Mouse (Mus musculus) embryo, embryonic 9.5 days (tissue): ENCODE results near the gene Sst.
"Not testable (repeated sequence)": the region's sequence is repeated elsewhere in the genome, so short reads cannot be mapped to it uniquely, and the experiment has no call there.

ENCODE experiments used
- DNase-seq: peaks from one replicate; pipeline ENCODE4 v3.0.0-alpha.2; 2017; ENCODE audit errors: extremely low spot score

Sst gene

GRCm38 (mm10) chr16:23890636-23891035 lies at the start of gene Sst:
Gene Sst, minus strand, starts transcription at chr16:23890958.
- DNase-seq: no peak

DNA sequence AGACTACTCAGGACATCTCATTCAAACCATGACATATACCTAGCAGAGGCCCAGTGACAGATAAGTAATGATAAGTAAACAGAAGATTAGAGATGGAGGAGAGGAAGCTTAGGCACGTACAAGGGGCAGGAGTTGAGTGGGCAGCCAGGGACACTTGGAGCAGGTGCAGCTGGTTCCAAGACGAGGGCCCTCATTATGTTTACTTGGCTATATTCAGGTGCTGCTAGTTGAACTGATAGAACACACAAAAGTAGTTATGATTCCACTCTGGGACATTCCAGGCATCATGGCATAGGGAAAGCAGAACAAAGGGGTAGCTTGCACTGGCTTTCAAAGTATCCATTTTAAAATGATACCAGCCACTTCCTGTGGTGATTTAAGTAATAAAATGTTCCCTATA lies 43.6 kb upstream of the Sst start:
- DNase-seq: no peak

DNA sequence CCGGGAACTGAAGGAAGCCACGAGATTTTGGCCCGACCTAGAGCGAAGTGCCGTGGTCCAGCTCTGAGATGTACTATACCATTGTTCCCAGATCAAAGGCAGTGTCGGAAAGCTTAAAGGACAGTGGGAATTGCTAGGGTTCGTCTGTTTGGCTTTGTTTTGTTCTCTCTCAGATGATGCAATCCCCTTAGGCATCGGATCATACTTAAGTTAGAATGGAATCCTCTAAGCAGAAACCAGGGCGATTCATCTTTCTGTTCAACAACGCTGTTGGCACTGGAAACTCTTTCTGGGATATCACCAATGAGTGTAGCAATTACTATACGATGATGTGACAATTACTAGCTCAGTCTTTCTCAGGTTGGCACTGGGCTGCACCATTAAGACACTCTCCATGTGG lies 41.5 kb upstream of the Sst start, which contains the start of gene Rtp2:
Gene Rtp2, minus strand, starts transcription at position 101 of the 400 bp plus-strand sequence.
- DNase-seq: no peak

DNA sequence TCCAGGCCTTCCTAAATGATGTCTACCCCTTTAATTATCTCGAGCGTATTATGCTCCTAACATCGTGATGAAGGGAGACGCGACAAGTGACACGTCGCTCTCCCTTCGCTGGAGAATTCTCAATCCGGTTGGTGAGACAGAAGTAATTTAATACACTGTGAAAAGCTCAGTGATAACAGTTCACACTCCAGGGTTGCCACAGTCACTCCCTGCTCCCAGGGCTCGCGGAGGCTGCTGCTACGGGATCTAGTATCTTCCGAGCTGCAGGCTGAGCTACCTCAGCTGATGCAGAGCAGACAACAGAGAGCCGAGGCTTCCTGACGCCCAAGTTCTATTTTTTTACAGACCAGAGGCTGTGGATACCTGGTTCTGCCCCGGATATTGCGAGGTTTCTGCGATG lies 40.5 kb upstream of the Sst start:
- no peak for DNase-seq

GRCm38 (mm10) chr16:23930426-23931073 lies 39.8 kb upstream of the Sst start:
- no peak for DNase-seq

- DNase-seq: no peak
These were observed 36.8 kb upstream of the Sst start for GRCm38 (mm10) chr16:23927301-23928114.

- no peak for DNase-seq
These were observed 32.1 kb upstream of the Sst start for GRCm38 (mm10) chr16:23922906-23923305.

- no peak for DNase-seq
These were observed 30.9 kb upstream of the Sst start for GRCm38 (mm10) chr16:23921697-23922096.

DNA sequence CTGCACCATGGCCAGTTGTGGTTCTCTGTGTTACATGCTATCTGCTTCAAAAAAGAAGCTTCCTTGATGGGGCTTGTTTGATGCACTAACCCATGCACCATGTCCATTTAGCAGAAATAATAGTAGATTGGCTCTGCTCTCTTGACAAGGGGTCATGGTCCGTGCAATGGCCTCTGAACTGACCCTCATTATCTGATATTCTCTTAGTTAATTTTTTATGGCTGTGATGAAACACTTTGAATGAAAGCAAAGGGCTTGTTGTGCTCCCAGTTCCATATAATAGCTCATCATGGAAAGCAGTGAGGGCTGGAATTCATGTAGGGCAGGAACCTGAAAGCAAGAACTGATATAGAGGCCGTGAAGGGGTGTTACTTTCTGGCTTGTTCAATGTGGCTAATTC lies 28.7 kb upstream of the Sst start:
- no peak for DNase-seq

GRCm38 (mm10) chr16:23913401-23913800 lies 22.6 kb upstream of the Sst start:
- DNase-seq: no peak

GRCm38 (mm10) chr16:23912741-23913140 lies 22.0 kb upstream of the Sst start:
- DNase-seq: no peak

DNA sequence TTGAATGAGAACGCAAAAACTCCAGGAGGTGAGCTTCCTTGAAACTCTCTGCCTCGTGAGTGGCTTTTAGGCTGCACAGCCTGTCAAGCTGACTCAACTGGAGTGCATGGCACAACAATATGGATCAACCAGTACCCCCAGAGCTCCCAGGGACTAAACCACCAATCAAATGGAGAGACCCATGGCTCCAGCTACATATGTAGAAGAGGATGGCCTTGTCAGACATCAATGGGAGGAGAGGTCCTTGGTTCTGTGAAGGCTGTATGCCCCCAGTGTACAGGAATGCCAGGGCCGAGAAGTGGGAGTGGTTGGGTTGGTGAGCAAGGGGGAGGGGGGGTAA lies 18.2 kb upstream of the Sst start:
- DNase-seq: not testable (repeated sequence)

- not testable (repeated sequence) for DNase-seq
These were observed 17.6 kb upstream of the Sst start for GRCm38 (mm10) chr16:23908076-23909014.

DNA sequence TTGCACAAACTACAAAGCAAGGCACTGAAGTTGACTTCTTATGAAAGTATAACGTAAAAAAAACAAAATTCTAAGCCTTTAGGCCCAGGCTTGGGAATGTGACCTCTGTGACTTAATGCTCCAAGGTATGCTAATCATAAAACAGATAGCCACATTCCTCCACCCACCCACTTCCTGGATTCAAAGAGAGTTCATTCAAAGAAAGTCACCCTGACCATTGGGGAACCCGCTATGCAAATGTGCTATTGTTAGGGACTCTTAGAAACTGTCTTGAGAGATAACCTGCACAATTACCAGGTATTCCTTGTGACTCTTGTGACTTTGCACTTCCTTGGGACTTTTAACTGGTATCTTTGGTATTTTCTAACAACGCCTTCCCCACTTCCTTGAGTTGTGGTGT lies 15.8 kb upstream of the Sst start:
- not testable (repeated sequence) for DNase-seq

DNA sequence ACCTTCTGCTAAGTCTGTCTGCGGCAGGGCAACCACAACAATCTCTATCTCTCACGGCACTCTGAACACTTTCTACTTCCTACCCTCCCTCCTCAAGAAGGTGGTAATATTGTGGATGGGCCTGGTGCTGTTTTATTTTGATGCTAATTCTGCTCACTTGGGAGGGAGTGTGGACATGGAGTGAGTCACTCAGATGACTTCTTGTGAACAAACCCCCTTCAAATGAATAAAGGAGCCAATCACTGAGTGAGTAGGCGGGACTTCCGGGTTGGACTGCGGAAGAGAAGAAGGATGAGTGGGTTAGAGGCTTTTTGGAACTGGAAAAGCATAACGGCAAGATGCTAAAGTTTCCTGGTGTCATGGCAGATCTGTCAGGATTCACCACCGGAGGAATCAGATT lies 10.7 kb upstream of the Sst start:
- DNase-seq: no peak

DNA sequence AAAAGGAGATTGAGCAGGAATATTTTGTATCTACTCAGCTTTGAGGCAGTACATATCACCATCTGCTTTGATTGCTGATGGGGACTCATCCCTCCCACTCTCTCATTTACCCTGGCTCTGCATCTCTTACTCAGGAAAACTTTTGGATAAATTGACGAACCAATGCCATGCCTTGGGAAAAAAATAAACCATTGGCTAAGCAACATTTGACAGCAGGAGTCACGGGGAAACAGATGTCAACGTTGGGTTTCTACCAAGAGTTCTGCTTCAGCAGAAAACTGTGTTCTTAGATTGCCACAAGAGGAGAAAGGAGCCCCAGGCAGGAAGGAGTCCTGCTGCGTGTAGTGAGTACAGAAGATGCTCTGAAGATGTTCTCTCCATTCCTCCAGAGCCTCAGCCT lies 9.3 kb upstream of the Sst start:
- no peak for DNase-seq

GRCm38 (mm10) chr16:23898840-23899239 lies 8.1 kb upstream of the Sst start:
- peak; percentile 79 for DNase-seq

DNA sequence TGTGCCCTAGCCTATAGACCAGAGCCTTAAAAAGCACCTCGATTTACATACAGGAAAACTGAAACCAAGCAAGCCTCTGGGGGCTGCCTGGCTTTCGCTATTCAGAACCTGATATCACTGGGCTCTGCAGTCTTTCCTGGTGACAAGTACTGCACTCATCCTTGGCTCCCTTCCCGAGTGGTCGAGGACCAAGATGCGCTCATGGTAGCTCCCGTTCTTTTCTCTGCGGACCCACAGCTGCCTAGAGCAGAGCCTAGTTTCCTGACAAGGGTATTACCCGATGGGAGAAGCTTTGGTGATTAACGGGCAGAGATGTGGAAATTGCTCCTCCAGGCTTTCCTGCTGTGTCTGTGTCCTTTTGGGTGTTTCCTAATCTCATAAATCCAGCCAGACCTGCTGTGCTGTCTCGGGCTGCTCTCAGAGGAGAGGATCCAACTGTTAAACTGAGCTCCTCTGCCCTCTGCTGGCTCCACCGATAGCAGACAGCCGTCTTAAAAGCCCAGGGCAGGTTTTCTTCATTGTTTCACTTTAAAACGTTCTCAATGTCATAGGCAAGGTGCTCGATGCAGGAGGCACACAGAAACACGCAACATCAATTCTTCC lies 7.3 kb upstream of the Sst start:
- peak; percentile 64 for DNase-seq

DNA sequence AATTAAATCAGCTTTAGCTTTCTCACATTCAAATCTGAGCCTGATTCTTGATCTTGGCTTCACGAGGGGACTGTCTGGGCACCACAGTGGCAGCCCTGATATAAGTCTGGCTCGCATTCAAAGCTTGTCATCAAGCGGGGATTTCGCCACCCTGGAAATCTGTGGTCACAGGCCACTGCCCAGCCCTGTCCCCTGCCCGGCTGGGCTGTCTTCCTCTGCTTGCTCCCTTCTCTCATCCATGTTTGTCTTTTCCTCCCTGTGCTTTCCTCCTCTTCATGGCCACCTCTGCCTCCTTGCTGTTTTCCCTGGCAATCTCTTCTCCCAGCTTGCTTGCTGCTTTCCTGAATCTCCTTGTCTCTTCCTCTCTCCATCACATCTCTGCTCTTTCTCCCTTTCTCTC lies 6.7 kb upstream of the Sst start:
- no peak for DNase-seq

DNA sequence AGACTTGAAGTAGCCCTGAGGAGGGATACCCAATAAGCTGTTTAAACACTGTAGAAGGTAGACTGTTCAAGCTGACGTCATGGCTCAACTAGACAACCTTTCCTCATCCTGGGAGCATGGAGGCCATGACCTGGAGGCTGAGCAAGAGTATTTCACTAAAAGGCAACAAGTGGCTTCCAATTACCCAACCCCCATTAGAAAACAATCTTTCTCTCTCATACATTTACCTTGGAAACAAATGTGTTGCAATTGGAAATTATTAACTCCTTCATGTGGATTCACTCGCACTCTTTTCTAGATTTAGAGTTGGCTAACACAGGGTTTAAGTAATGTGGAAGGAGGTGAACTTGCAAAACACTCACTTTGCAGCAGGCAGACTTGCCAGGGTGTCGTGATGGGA lies 4.4 kb upstream of the Sst start:
- no peak for DNase-seq

DNA sequence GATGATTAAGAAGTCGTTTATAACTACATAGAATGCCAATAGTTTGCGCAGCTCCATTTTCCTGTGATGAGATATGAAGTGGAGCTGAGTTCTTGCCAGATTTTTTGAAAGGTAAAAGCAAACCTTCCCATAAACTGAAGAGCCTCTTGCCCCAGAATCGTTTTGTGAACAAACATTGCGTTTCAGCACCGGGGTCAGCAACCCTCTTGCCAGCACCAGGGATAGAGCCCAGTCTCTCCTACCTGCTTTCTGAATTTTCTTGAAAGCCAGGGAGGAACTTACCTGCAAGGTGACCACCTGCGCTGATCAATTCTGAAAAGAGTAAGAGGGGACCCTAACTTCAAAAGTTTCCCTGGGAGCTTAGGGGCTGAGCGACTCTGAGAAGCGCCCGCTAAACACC lies 607 bp downstream of the Sst start:
- peak; percentile 36 for DNase-seq
